Mouse (Mus musculus) intestine, postnatal 0 days (tissue): ENCODE data around the gene Bbs4. TPM values are rescaled to one million over a fixed set of nuclear protein-coding genes. Genes with fewer than 3 reads are reported as not detected.
A peak's percentile ranks its signal among the peaks of the same experiment; 100 is the strongest.

Experiments used
- ATAC-seq: fragments of 200-750 bp; cut with Nextera tagmentation; 2 replicates; pipeline ENCODE4 v1.8.0; 2017; ENCODE audit warnings: mild to moderate bottlenecking, moderate TSS enrichment, moderate library complexity
- H3K27ac ChIP-seq: fragments of 300-500 bp; sonication (generic); 2 replicates; pipeline ENCODE4 v1.5.1; 2014; ENCODE audit warnings: mild to moderate bottlenecking, low read depth, low read length, moderate library complexity
- H3K27me3 ChIP-seq: fragments of 300-500 bp; sonication (generic); replicated peaks from 2 replicates; pipeline ENCODE4 v1.6.1; 2014; ENCODE audit warnings: low read length, mixed read lengths; ENCODE audit not compliant: control insufficient read depth, insufficient read depth
- H3K36me3 ChIP-seq: fragments of 300-500 bp; sonication (generic); 2 replicates; pipeline ENCODE4 v1.6.1; 2014; ENCODE audit warnings: mild to moderate bottlenecking, moderate library complexity; ENCODE audit not compliant: control insufficient read depth, insufficient read depth
- H3K4me1 ChIP-seq: fragments of 300-500 bp; sonication (generic); replicated peaks from 2 replicates; pipeline ENCODE4 v1.6.1; 2014; ENCODE audit warnings: antibody characterized with exemption, low read length, mixed read lengths; ENCODE audit not compliant: control insufficient read depth, insufficient read depth
- H3K4me2 ChIP-seq: fragments of 300-500 bp; sonication (generic); replicated peaks from 2 replicates; pipeline ENCODE4 v1.6.1; 2014; ENCODE audit warnings: low read depth, mild to moderate bottlenecking, moderate library complexity
- H3K4me3 ChIP-seq: fragments of 300-500 bp; sonication (generic); 2 replicates; pipeline ENCODE4 v1.5.1; 2014; ENCODE audit warnings: low read depth, low read length
- H3K9ac ChIP-seq: fragments of 300-500 bp; sonication (generic); 2 replicates; pipeline ENCODE4 v1.6.1; 2014; ENCODE audit warnings: mild to moderate bottlenecking, low read depth, low read length
- H3K9me3 ChIP-seq: fragments of 300-500 bp; sonication (generic); 2 replicates; pipeline ENCODE4 v1.6.1; 2016; ENCODE audit warnings: mixed run types; ENCODE audit not compliant: control insufficient read depth
- CTCF ChIP-seq: sonication (generic); IDR thresholded peaks from 2 replicates; pipeline ENCODE4 v1.5.1; 2016; ENCODE audit warnings: low read depth, mild to moderate bottlenecking, control low read depth, antibody characterized with exemption, moderate library complexity
- WGBS: fragments of 180-500 bp; shearing (Covaris S2); extraction: QIAGEN DNeasy Blood & Tissue Kit; methylation state at CpG from one replicate; pipeline ENCODE4 v1.1.7; 2014; 5-methylcytosine and 5-hydroxymethylcytosine counted together
- polyA plus RNA-seq: library from polyadenylated mRNA; unstranded; fragments of >200 nt; fragmentation: Nextera tagmentation; extraction: Ambion mirVana; gene quantifications from 2 replicates; pipeline ENCODE4 v1.2.1, GENCODE M21; 2015

The Bbs4 gene
- polyA plus RNA-seq, 1 experiment from 2014 or later = 4.5 TPM

- Histone ChIP-seq H3K4me1 (no peaks in the 10 kb centered on the region), H3K9ac (no peak overlapping the region), H3K36me3 (peaks cover 24% of the 10 kb centered on the region), H3K27ac (no peak overlapping the region), H3K9me3 (no peaks in the 10 kb centered on the region), H3K4me2 (no peak overlapping the region), H3K27me3 (no peaks in the 10 kb centered on the region), H3K4me3 (no peak overlapping the region)
- 65% methylated on average over 2 of the region's 2 CpGs for WGBS
- no peak for TF ChIP-seq CTCF
- ATAC-seq = no peak
Observed at GRCm38 (mm10) chr9:59307890-59308289, 45.4 kb downstream of the Bbs4 start.

- H3K4me2 ChIP-seq = no peak overlapping the region
- TF ChIP-seq CTCF = no peak
- WGBS = 74% methylated on average over 2 of the region's 2 CpGs
- H3K9me3 ChIP-seq = no peaks in the 10 kb centered on the region
- H3K27ac ChIP-seq = no peak overlapping the region
- H3K9ac ChIP-seq = no peak overlapping the region
- no peaks in the 10 kb centered on the region for H3K4me1 ChIP-seq
- no peaks in the 10 kb centered on the region for H3K27me3 ChIP-seq
- H3K4me3 ChIP-seq = no peak overlapping the region
- peaks cover 16% of the 10 kb centered on the region for H3K36me3 ChIP-seq
- no peak for ATAC-seq
Observed at GRCm38 (mm10) chr9:59296419-59296818, 56.9 kb downstream of the Bbs4 start.

GRCm38 (mm10) chr9:59292493-59292875 lies 60.8 kb downstream of the Bbs4 start:
- Histone ChIP-seq H3K9me3 (no peaks in the 10 kb centered on the region), H3K9ac (no peak overlapping the region), H3K27me3 (no peaks in the 10 kb centered on the region), H3K36me3 (no peaks in the 10 kb centered on the region), H3K4me1 (no peaks in the 10 kb centered on the region), H3K4me3 (peak overlapping the region; percentile 92), H3K27ac (no peak overlapping the region), H3K4me2 (peak overlapping the region; percentile 93)
- no peak for ATAC-seq
- no peak for TF ChIP-seq CTCF
- 42% methylated on average over 3 of the region's 3 CpGs for WGBS

GRCm38 (mm10) chr9:59291688-59292492 lies 61.4 kb downstream of the Bbs4 start:
- no peak for TF ChIP-seq CTCF
- H3K4me3 ChIP-seq = peak overlapping the region; percentile 92
- peak overlapping the region; percentile 93 for H3K4me2 ChIP-seq
- no peaks in the 10 kb centered on the region for H3K36me3 ChIP-seq
- H3K4me1 ChIP-seq = no peaks in the 10 kb centered on the region
- under 1% methylated on average over 49 of the region's 50 CpGs for WGBS
- H3K9ac ChIP-seq = peak overlapping the region; percentile 79
- no peaks in the 10 kb centered on the region for H3K27me3 ChIP-seq
- H3K9me3 ChIP-seq = no peaks in the 10 kb centered on the region
- H3K27ac ChIP-seq = peak overlapping the region; percentile 88
- peak; percentile 63 for ATAC-seq

GRCm38 (mm10) chr9:59290957-59291687 lies 62.2 kb downstream of the Bbs4 start, which contains the start of gene Adpgk:
Gene Adpgk (plus strand): TSS chr9:59291558.
- peak; percentile 82 for TF ChIP-seq CTCF
- peak within 1 kb of the TSS; percentile 88 for H3K27ac ChIP-seq
- no peaks in the 10 kb centered on the region for H3K36me3 ChIP-seq
- peak within 1 kb of the TSS; percentile 79 for H3K9ac ChIP-seq
- ATAC-seq = peak; percentile 98
- no peaks in the 10 kb centered on the region for H3K4me1 ChIP-seq
- peak within 1 kb of the TSS; percentile 92 for H3K4me3 ChIP-seq
- WGBS = 1% methylated on average over 55 of the region's 58 CpGs
- no peaks in the 10 kb centered on the region for H3K9me3 ChIP-seq
- H3K27me3 ChIP-seq = no peaks in the 10 kb centered on the region
- peak within 1 kb of the TSS; percentile 93 for H3K4me2 ChIP-seq

- no peaks in the 10 kb centered on the region for H3K27me3 ChIP-seq
- ATAC-seq = no peak
- H3K4me3 ChIP-seq = no peak overlapping the region
- WGBS = 79% methylated on average over 6 of the region's 6 CpGs
- TF ChIP-seq CTCF = no peak
- no peaks in the 10 kb centered on the region for H3K9me3 ChIP-seq
- no peaks in the 10 kb centered on the region for H3K4me1 ChIP-seq
- H3K27ac ChIP-seq = no peak overlapping the region
- no peak overlapping the region for H3K4me2 ChIP-seq
- no peaks in the 10 kb centered on the region for H3K36me3 ChIP-seq
- no peak overlapping the region for H3K9ac ChIP-seq
Observed at GRCm38 (mm10) chr9:59289529-59290115, 63.7 kb downstream of the Bbs4 start.
